Mouse (Mus musculus): ENCODE results near the gene Clec18a.

- TF ChIP-seq CTCF (IDR thresholded peaks at IDR 0.05) (no peak), EP300 (IDR thresholded peaks at IDR 0.05) (no peak)
These were observed 1.9 kb upstream of the Clec18a start, which contains the start of gene Pdpr for GRCm38 (mm10) chr8:111093865-111094718.

Measured in lung, postnatal 0 days (tissue).